Mouse (Mus musculus) megakaryocyte, embryonic 14.5 days (primary cell): ENCODE results near the gene Emc9. TPM values are rescaled to one million over a fixed set of nuclear protein-coding genes. Genes with fewer than 3 reads are reported as not detected.

ENCODE experiments used
- H3K27me3 ChIP-seq: replicated peaks from 2 replicates; pipeline ENCODE3; 2012; ENCODE audit warnings: inconsistent platforms
- H3K36me3 ChIP-seq: replicated peaks from 2 replicates; pipeline ENCODE3; 2012; ENCODE audit warnings: low read length, inconsistent platforms, mixed read lengths
- H3K4me1 ChIP-seq: 2 replicates; pipeline ENCODE4 v1.6.1; 2012; ENCODE audit warnings: inconsistent platforms
- H3K4me3 ChIP-seq: replicated peaks from 2 replicates; pipeline ENCODE3; 2012; ENCODE audit warnings: moderate library complexity, mild to moderate bottlenecking, inconsistent platforms
- H3K9me3 ChIP-seq: 2 replicates; pipeline ENCODE4 v1.6.1; 2012; ENCODE audit warnings: inconsistent platforms
- FLI1 ChIP-seq: IDR thresholded peaks from 2 replicates; pipeline ENCODE4 v1.6.1; 2012; ENCODE audit warnings: low read length, inconsistent platforms, mixed read lengths
- GATA1 ChIP-seq: IDR thresholded peaks from 3 replicates; pipeline ENCODE4 v1.6.1; 2012; ENCODE audit warnings: mixed read lengths, low read length, inconsistent platforms, borderline replicate concordance
- polyA plus RNA-seq: library from polyadenylated mRNA; stranded (reverse); fragments of >175 nt; gene quantifications from 2 replicates; pipeline ENCODE4 v1.2.3, GENCODE M21; 2012; ENCODE audit warnings: low replicate concordance; ENCODE audit not compliant: insufficient read depth

Gene Emc9
- polyA plus RNA-seq, 1 experiment: 18.9 TPM

DNA sequence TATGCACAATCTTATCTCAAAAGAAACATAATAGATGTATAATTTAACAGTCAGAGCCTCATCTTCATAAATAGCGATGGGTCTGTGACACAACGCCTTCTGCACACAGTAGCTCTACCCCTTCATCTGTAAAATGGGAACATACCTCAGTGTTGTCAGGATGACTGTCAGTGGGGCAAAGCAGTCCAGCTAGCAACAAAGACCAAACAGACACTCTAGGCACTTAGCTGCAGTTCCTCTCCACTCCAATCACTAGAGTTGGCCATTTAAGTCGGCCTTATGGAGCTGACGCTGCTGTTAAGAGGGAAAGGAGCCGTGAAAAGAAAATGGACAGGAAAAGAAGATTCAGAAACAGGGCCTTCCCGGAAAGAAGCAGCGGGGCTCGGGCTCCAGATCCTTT lies 33.3 kb downstream of the Emc9 start:
- Histone ChIP-seq H3K27me3 (no peaks in the 10 kb centered on the region), H3K4me1 (peaks cover 24% of the 10 kb centered on the region), H3K36me3 (peaks cover 39% of the 10 kb centered on the region), H3K9me3 (no peaks in the 10 kb centered on the region), H3K4me3 (no peak overlapping the region)
- TF ChIP-seq FLI1 (no peak), GATA1 (no peak)

- Histone ChIP-seq H3K27me3 (no peaks in the 10 kb centered on the region), H3K9me3 (no peaks in the 10 kb centered on the region)
- TF ChIP-seq GATA1 (no peak), FLI1 (no peak)
Measured at GRCm38 (mm10) chr14:55551347-55551746, 33.8 kb downstream of the Emc9 start.

DNA sequence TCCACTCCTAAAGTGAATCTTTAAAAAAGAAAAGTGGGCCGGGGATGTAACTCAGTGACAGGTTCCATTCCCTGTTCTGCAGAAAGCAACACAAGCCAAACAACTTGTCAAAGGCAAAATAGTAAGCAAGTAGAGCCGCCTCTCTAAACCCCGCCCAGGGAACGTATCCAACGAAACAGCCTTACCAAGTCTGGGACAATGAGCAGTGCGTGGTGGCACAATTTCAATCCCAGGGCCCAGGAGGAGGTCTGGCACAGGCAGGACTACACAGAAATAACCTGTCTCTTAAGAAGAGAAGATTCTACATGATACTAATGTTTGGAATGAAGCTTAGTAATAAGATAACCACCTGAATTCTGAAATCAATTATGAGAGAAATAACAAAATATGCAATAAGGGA lies 34.9 kb downstream of the Emc9 start:
- no peaks in the 10 kb centered on the region for H3K27me3 ChIP-seq
- no peak overlapping the region for H3K4me3 ChIP-seq
- no peak for TF ChIP-seq GATA1
- no peak for TF ChIP-seq FLI1
- no peaks in the 10 kb centered on the region for H3K9me3 ChIP-seq
- H3K4me1 ChIP-seq: peaks cover 24% of the 10 kb centered on the region
- H3K36me3 ChIP-seq: peaks cover 55% of the 10 kb centered on the region

More at GRCm38 (mm10) chr14:55551347-55551746, 33.8 kb downstream of the Emc9 start:
- H3K4me1 ChIP-seq: peaks cover 22% of the 10 kb centered on the region
- no peak overlapping the region for H3K4me3 ChIP-seq
- peaks cover 44% of the 10 kb centered on the region for H3K36me3 ChIP-seq

- TF ChIP-seq GATA1 (no peak), FLI1 (no peak)
- Histone ChIP-seq H3K27me3 (no peaks in the 10 kb centered on the region), H3K4me3 (no peak overlapping the region), H3K9me3 (no peaks in the 10 kb centered on the region), H3K36me3 (peaks cover 77% of the 10 kb centered on the region), H3K4me1 (peaks cover 47% of the 10 kb centered on the region)
Measured at GRCm38 (mm10) chr14:55544334-55544733, 40.8 kb downstream of the Emc9 start.

DNA sequence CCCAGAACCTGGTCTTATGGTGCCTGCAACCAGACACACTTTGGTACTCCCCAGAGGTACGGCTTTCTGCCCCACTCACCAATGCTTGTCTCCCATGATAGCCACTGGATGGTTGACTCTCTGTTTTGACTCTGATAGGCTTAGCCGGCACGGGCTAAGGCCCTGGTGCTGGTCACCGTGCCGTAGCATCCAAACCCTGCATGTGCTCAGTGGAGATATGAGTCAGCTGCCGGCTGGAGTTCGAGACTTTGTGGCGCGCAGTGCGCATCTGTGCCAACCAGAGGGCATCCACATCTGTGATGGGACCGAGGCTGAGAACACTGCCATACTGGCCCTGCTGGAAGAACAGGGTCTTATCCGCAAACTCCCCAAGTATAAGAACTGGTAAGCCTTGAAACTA lies 42.8 kb downstream of the Emc9 start:
- Histone ChIP-seq H3K4me3 (no peak overlapping the region), H3K27me3 (no peaks in the 10 kb centered on the region), H3K9me3 (no peaks in the 10 kb centered on the region), H3K4me1 (peaks cover 51% of the 10 kb centered on the region), H3K36me3 (peaks cover 57% of the 10 kb centered on the region)
- TF ChIP-seq FLI1: no peak
- no peak for TF ChIP-seq GATA1

- Histone ChIP-seq H3K9me3 (no peaks in the 10 kb centered on the region), H3K4me1 (peaks cover 49% of the 10 kb centered on the region), H3K4me3 (peak overlapping the region; percentile 98), H3K27me3 (peaks cover 2% of the 10 kb centered on the region), H3K36me3 (peaks cover 42% of the 10 kb centered on the region)
- no peak for TF ChIP-seq GATA1
- TF ChIP-seq FLI1: no peak
Measured at GRCm38 (mm10) chr14:55540787-55541321, 44.2 kb downstream of the Emc9 start.

- no peak for TF ChIP-seq GATA1
- TF ChIP-seq FLI1: no peak
- H3K9me3 ChIP-seq: no peaks in the 10 kb centered on the region
- peaks cover 48% of the 10 kb centered on the region for H3K4me1 ChIP-seq
- peak within 1 kb of the TSS; percentile 98 for H3K4me3 ChIP-seq
- peaks cover 2% of the 10 kb centered on the region for H3K27me3 ChIP-seq
- peaks cover 36% of the 10 kb centered on the region for H3K36me3 ChIP-seq
Measured at GRCm38 (mm10) chr14:55540067-55540786, 44.9 kb downstream of the Emc9 start, which contains the start of gene Pck2. Gene Pck2, plus strand, starts transcription at chr14:55540266.

GRCm38 (mm10) chr14:55536116-55536745 lies 48.9 kb downstream of the Emc9 start:
- H3K36me3 ChIP-seq: no peaks in the 10 kb centered on the region
- peaks cover 17% of the 10 kb centered on the region for H3K27me3 ChIP-seq
- peak overlapping the region; percentile 21 for H3K4me3 ChIP-seq
- TF ChIP-seq GATA1: no peak
- no peak for TF ChIP-seq FLI1
- H3K9me3 ChIP-seq: no peaks in the 10 kb centered on the region
- peaks cover 35% of the 10 kb centered on the region for H3K4me1 ChIP-seq

Other genes starting within 250 kb of the Emc9 start
- gene Dhrs4, start 106.5 kb downstream of the Emc9 start, polyA plus RNA-seq: 17.5 and 33.7 TPM in 2 replicates
- 1.9 TPM in 1 of 2 replicates, not detected in the other for gene Carmil3, start 94.7 kb downstream of the Emc9 start, polyA plus RNA-seq
- not detected in 2 replicates for gene Cpne6, start 74.9 kb downstream of the Emc9 start, polyA plus RNA-seq
- not detected in 2 replicates for gene Nrl, start 60.3 kb downstream of the Emc9 start, polyA plus RNA-seq
- gene Pck2, start 45.0 kb downstream of the Emc9 start, polyA plus RNA-seq: 19.1 and 50.7 TPM in 2 replicates
- 11.5 and 17.6 TPM in 2 replicates for gene Dcaf11, start 25.3 kb downstream of the Emc9 start, polyA plus RNA-seq
- not detected in 2 replicates for gene A730061H03Rik, start 24.9 kb downstream of the Emc9 start, polyA plus RNA-seq
- gene Fitm1, start 9.7 kb downstream of the Emc9 start, polyA plus RNA-seq: not detected in 2 replicates
- gene Psme1, start 7.2 kb downstream of the Emc9 start, polyA plus RNA-seq: 66.3 and 162 TPM in 2 replicates
- gene Psme2, start 5.8 kb upstream of the Emc9 start, polyA plus RNA-seq: 23.2 and 78.2 TPM in 2 replicates
- gene Rnf31, start 6.4 kb upstream of the Emc9 start, polyA plus RNA-seq: 17.1 and 20.4 TPM in 2 replicates
- gene Irf9, start 18.3 kb upstream of the Emc9 start, polyA plus RNA-seq: 40.0 and 114 TPM in 2 replicates
- gene Rec8, start 32.7 kb upstream of the Emc9 start, polyA plus RNA-seq: 1.4 and 9.7 TPM in 2 replicates
- gene Ipo4, start 50.7 kb upstream of the Emc9 start, polyA plus RNA-seq: 12.4 and 38.3 TPM in 2 replicates
- 0.64 and 4.9 TPM in 2 replicates for gene Gm49378, start 52.6 kb upstream of the Emc9 start, polyA plus RNA-seq
- 5.8 and 9.0 TPM in 2 replicates for gene Tm9sf1, start 58.5 kb upstream of the Emc9 start, polyA plus RNA-seq
- 0.23 TPM in 1 of 2 replicates, not detected in the other for gene Tssk4, start 64.9 kb upstream of the Emc9 start, polyA plus RNA-seq
- 3.3 and 20.1 TPM in 2 replicates for gene Mdp1, start 75.2 kb upstream of the Emc9 start, polyA plus RNA-seq
- gene Gmpr2, start 86.6 kb upstream of the Emc9 start, polyA plus RNA-seq: 12.5 and 39.5 TPM in 2 replicates
- gene Nedd8, start 86.8 kb upstream of the Emc9 start, polyA plus RNA-seq: 10.8 and 102 TPM in 2 replicates
- 15.6 and 18.7 TPM in 2 replicates for gene Tinf2, start 96.5 kb upstream of the Emc9 start, polyA plus RNA-seq
- gene Tgm1, start 128.6 kb upstream of the Emc9 start, polyA plus RNA-seq: 1.1 and 2.7 TPM in 2 replicates
- gene Rabggta, start 137.0 kb upstream of the Emc9 start, polyA plus RNA-seq: 9.5 and 9.9 TPM in 2 replicates
- gene Dhrs1, start 160.4 kb upstream of the Emc9 start, polyA plus RNA-seq: 1.2 and 3.7 TPM in 2 replicates
- gene Nop9, start 160.4 kb upstream of the Emc9 start, polyA plus RNA-seq: 18.3 and 25.1 TPM in 2 replicates
- gene Cideb, start 173.2 kb upstream of the Emc9 start, polyA plus RNA-seq: 1.5 and 3.3 TPM in 2 replicates
- 3.2 and 5.6 TPM in 2 replicates for gene Ltb4r2, start 176.1 kb upstream of the Emc9 start, polyA plus RNA-seq
- 24.2 and 36.1 TPM in 2 replicates for gene Ltb4r1, start 180.7 kb upstream of the Emc9 start, polyA plus RNA-seq
- gene Adcy4, start 198.8 kb upstream of the Emc9 start, polyA plus RNA-seq: not detected in 2 replicates
- 38.4 and 95.9 TPM in 2 replicates for gene Ripk3, start 203.6 kb upstream of the Emc9 start, polyA plus RNA-seq
- 0.08 TPM in 1 of 2 replicates, not detected in the other for gene Nfatc4, start 237.8 kb upstream of the Emc9 start, polyA plus RNA-seq